Mouse (Mus musculus) ES-E14 (cell line): Measurements from ENCODE around the gene Wnt10b.

Experiments used
- CHD2 ChIP-seq: IDR thresholded peaks from 2 replicates; pipeline ENCODE4 v1.6.1; 2014; ENCODE audit warnings: mild to moderate bottlenecking, low read depth, low read length, inconsistent platforms
- HCFC1 ChIP-seq: IDR thresholded peaks from 2 replicates; pipeline ENCODE4 v1.6.1; 2012; ENCODE audit warnings: low read length, inconsistent platforms, borderline replicate concordance; ENCODE audit not compliant: insufficient read depth
- MAFK ChIP-seq: IDR thresholded peaks from 2 replicates; pipeline ENCODE4 v1.6.1; 2014; ENCODE audit warnings: mild to moderate bottlenecking, low read depth, low read length, inconsistent platforms; ENCODE audit not compliant: insufficient read depth
- ZC3H11A ChIP-seq: IDR thresholded peaks from 2 replicates; pipeline ENCODE4 v1.6.1; 2012; ENCODE audit warnings: low read depth, mild to moderate bottlenecking, inconsistent platforms, low read length, borderline replicate concordance
- ZNF384 ChIP-seq: IDR thresholded peaks from 2 replicates; pipeline ENCODE4 v1.6.1; 2012; ENCODE audit warnings: low read depth, low read length, inconsistent platforms

GRCm38 (mm10) chr15:98808651-98809134 lies 30.7 kb upstream of the Wnt10b start:
- TF ChIP-seq ZNF384 (no peak), ZC3H11A (no peak), HCFC1 (no peak), CHD2 (no peak), MAFK (no peak)
